ENCODE assay signal across 15 mouse cellular contexts in the genomic region with DNA sequence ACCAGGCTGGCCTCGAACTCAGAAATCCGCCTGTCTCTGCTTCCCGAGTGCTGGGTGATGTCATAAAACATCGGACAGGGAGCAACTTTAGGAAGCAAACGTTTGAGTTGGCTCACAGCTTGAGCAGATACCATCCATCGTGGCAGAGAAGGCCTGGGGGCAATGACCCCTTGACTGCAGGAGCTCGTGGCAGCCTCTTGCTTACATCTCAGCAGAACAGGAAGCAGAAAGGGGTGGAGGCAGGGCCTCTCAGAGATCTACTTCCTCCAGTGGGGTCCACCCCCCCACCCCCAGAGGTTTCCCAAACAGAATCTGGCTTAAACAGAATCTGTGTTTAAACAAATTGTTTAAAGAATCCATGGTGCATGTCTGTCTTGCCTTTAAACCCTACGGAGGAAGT. TPM values are rescaled to one million over a fixed set of nuclear protein-coding genes. Genes with fewer than 3 reads are reported as not detected.
DNase-seq lines count a peak whose midpoint lies in the region; ATAC-seq and TF ChIP-seq lines count a peak whose summit lies in the region.
"Had no signal": no experiment of that assay in that cellular context is flagged by ENCODE, and none has a peak within 500 bp of the region (broad histone marks: within the 10 kb centered on the region; RNA-seq: fewer than 3 reads in every experiment).

No protein-coding gene starts in this region.

- DNase-seq in heart, embryonic 10.5 days (ENCODE audit: low spot score) = no peak
- no peak for DNase-seq in heart, adult 18-20 months
- no peak for DNase-seq in kidney, postnatal 0 days (ENCODE audit: low spot score)
- no peak for DNase-seq in kidney, adult 9 months
- peak; percentile 51 for DNase-seq in CH12.LX (ENCODE audit: extremely low read depth)
- no peak for DNase-seq in limb, embryonic 10.5 days (ENCODE audit: low spot score)
- DNase-seq in thymus, postnatal 25 days = no peak
- DNase-seq in layer of hippocampus, postnatal 14 days (ENCODE audit: low spot score in 2 of 2) = no peak
- DNase-seq: adrenal gland, adult 8-10 months; cerebellum, postnatal 10 days; liver, embryonic 13.5 days; right cerebral cortex, adult 18-20 months had no signal

- H3K27ac ChIP-seq in heart, embryonic 10.5 days = peak overlapping the region; percentile 69; the same call in 1 of the 2 replicates
- H3K27ac ChIP-seq in kidney, postnatal 0 days = peak overlapping the region; percentile 78
- peak overlapping the region; percentile 78 for H3K27ac ChIP-seq in CH12.LX (ENCODE audit: insufficient read depth, low read depth)
- peak overlapping the region; percentile 77 for H3K27ac ChIP-seq in limb, embryonic 10.5 days
- H3K27ac ChIP-seq: heart, embryonic 15.5 days; liver, embryonic 13.5 days had no signal

- H3K9ac ChIP-seq in kidney, postnatal 0 days (ENCODE audit: low read depth, low read length) = no peak overlapping the region
- H3K9ac ChIP-seq in CH12.LX (ENCODE audit: insufficient read depth, low read depth) = no peak overlapping the region
- H3K9ac ChIP-seq: heart, embryonic 15.5 days; liver, embryonic 13.5 days had no signal

- in situ Hi-C loops in CH12.LX (cut with MboI; ENCODE audit: low pct_ligation_motif_present, low pct_unique_long_range_greater_than_20kb, low sequenced_read_pairs) = no loop called here

- no peaks in the 10 kb centered on the region for H3K36me3 ChIP-seq in heart, embryonic 10.5 days
- H3K36me3 ChIP-seq in kidney, postnatal 0 days (ENCODE audit: insufficient read depth, low read length) = no peaks in the 10 kb centered on the region
- H3K36me3 ChIP-seq in CH12.LX (replicated peaks in 1 of 2; ENCODE audit: control insufficient read depth in 1 of 2, insufficient read depth in 1 of 2, low read length in 1 of 2) = no peaks in the 10 kb centered on the region
- H3K36me3 ChIP-seq in limb, embryonic 10.5 days = no peaks in the 10 kb centered on the region
- H3K36me3 ChIP-seq: heart, embryonic 15.5 days; liver, embryonic 13.5 days had no signal

- 65% methylated on average over 8 of the region's 8 CpGs for WGBS in heart, embryonic 10.5 days
- 57% methylated on average over 8 of the region's 8 CpGs for WGBS in kidney, postnatal 0 days
- whole genome bisulfite sequencing in limb, embryonic 10.5 days = 66% methylated on average over 8 of the region's 8 CpGs

- dilution Hi-C loops in CH12.LX (cut with MboI; ENCODE audit: extremely low pct_ligation_motif_present, extremely low pct_unique_long_range_greater_than_20kb, low sequenced_read_pairs) = no loop called here

- no peak for TF ChIP-seq CTCF in kidney, postnatal 0 days (IDR thresholded peaks at IDR 0.05; ENCODE audit: low read depth)
- no peak for TF ChIP-seq CTCF in CH12.LX (conservative IDR thresholded peaks at IDR 0.05 in 1 of 2, IDR thresholded peaks at IDR 0.05 in 1 of 2; ENCODE audit: low read depth in 2 of 2, low read length in 2 of 2)

- no peak overlapping the region for H3K4me3 ChIP-seq in heart, embryonic 10.5 days
- no peak overlapping the region for H3K4me3 ChIP-seq in kidney, postnatal 0 days (replicated peaks; ENCODE audit: low read depth, low read length)
- peak overlapping the region in 1 of 3 experiments; percentile 19 for H3K4me3 ChIP-seq in CH12.LX (replicated peaks in 1 of 3; ENCODE audit: low read depth in 2 of 3, low read length in 2 of 3, poor library complexity in 1 of 3)
- no peak overlapping the region for H3K4me3 ChIP-seq in limb, embryonic 10.5 days
- H3K4me3 ChIP-seq: heart, embryonic 15.5 days; liver, embryonic 13.5 days had no signal

- H3K4me2 ChIP-seq in kidney, postnatal 0 days (ENCODE audit: low read length) = no peak overlapping the region
- no peak overlapping the region for H3K4me2 ChIP-seq in CH12.LX (ENCODE audit: insufficient read depth, low read depth, poor library complexity, severe bottlenecking)
- H3K4me2 ChIP-seq: heart, embryonic 15.5 days; liver, embryonic 13.5 days had no signal

- no peaks in the 10 kb centered on the region for H3K79me2 ChIP-seq in CH12.LX (replicated peaks; ENCODE audit: control insufficient read depth, extremely low read depth, insufficient read depth, poor library complexity, severe bottlenecking)

- no peak for TF ChIP-seq POLR2A in CH12.LX (IDR thresholded peaks at IDR 0.05; ENCODE audit: low read depth, low read length)

- ATAC-seq in kidney, postnatal 0 days (replicated peaks; ENCODE audit: low FRiP score, low read depth) = no peak
- ATAC-seq: forebrain, embryonic 14.5 days had no signal

- H3K9me3 ChIP-seq in heart, embryonic 10.5 days = no peaks in the 10 kb centered on the region
- H3K9me3 ChIP-seq in kidney, postnatal 0 days (replicated peaks; ENCODE audit: low read length) = no peaks in the 10 kb centered on the region
- no peaks in the 10 kb centered on the region for H3K9me3 ChIP-seq in CH12.LX (replicated peaks; ENCODE audit: low read length)
- no peaks in the 10 kb centered on the region for H3K9me3 ChIP-seq in limb, embryonic 10.5 days (replicated peaks)
- H3K9me3 ChIP-seq: heart, embryonic 15.5 days; liver, embryonic 13.5 days had no signal

- peaks cover 23% of the 10 kb centered on the region for H3K4me1 ChIP-seq in heart, embryonic 10.5 days
- peaks cover 13% of the 10 kb centered on the region for H3K4me1 ChIP-seq in kidney, postnatal 0 days (replicated peaks; ENCODE audit: insufficient read depth, low read length)
- peaks cover 25 to 37% of the 10 kb centered on the region in 2 experiments for H3K4me1 ChIP-seq in CH12.LX (ENCODE audit: control insufficient read depth in 1 of 2, insufficient read depth in 2 of 2)
- H3K4me1 ChIP-seq in limb, embryonic 10.5 days = peaks cover 31% of the 10 kb centered on the region

- H3K27me3 ChIP-seq in heart, embryonic 10.5 days (ENCODE audit: insufficient read depth, poor library complexity, severe bottlenecking) = no peaks in the 10 kb centered on the region
- no peaks in the 10 kb centered on the region for H3K27me3 ChIP-seq in kidney, postnatal 0 days (ENCODE audit: insufficient read depth, low read length)
- no peaks in the 10 kb centered on the region for H3K27me3 ChIP-seq in CH12.LX (replicated peaks)
- H3K27me3 ChIP-seq in limb, embryonic 10.5 days (ENCODE audit: low read depth, poor library complexity, severe bottlenecking) = no peaks in the 10 kb centered on the region
- H3K27me3 ChIP-seq: heart, embryonic 15.5 days; liver, embryonic 13.5 days had no signal

- TF ChIP-seq RAD21 in CH12.LX (IDR thresholded peaks at IDR 0.05; ENCODE audit: low read depth, low read length) = no peak

- TF ChIP-seq EP300 in CH12.LX (IDR thresholded peaks at IDR 0.05; ENCODE audit: low read length) = no peak

TF ChIP-seq in CH12.LX, 34 proteins besides CTCF, POLR2A, EP300 and RAD21:
- TF ChIP-seq ELF1 (IDR thresholded peaks at IDR 0.05; ENCODE audit: low read depth, low read length) = 0 out of 2 replicates have a peak, but pooled peaks have one; percentile 9
- no peak for TF ChIP-seq BHLHE40 (IDR thresholded peaks at IDR 0.05; ENCODE audit: low read depth, low read length)
- no peak for TF ChIP-seq NELFE (IDR thresholded peaks at IDR 0.05; ENCODE audit: low read depth, low read length)
- no peak for TF ChIP-seq USF2 (conservative IDR thresholded peaks at IDR 0.05; ENCODE audit: low read depth, low read length)

RNA-seq across cellular contexts. Expression of gene Dclk3, which starts 20.6 kb away (rescaled TPM):
- 1.6 and 2.5 TPM in 2 replicates for polyA plus RNA-seq in heart, embryonic 10.5 days (2016; fragmentation: Nextera tagmentation; extraction: Ambion mirVana)
- total RNA-seq in heart, adult 18-20 months (2021) = under 1 TPM; 0.07 to 0.36 TPM
- 8.6 and 9.0 TPM in 2 replicates for polyA plus RNA-seq in kidney, postnatal 0 days (2015; fragmentation: Nextera tagmentation; extraction: Ambion mirVana)
- total RNA-seq in CH12.LX (2012; rRNA removed) = 0.59 and 1.1 TPM in 2 replicates
- total RNA-seq in CH12.LX (2014; rRNA removed) = 0.12 and 0.17 TPM in 2 replicates
- polyA plus RNA-seq in CH12.LX (2012; ENCODE audit: insufficient read length, low read depth) = 0.26 and 0.33 TPM in 2 replicates
- 0.20 and 0.31 TPM in 2 replicates for polyA plus RNA-seq in limb, embryonic 10.5 days (2016; fragmentation: Nextera tagmentation; extraction: Ambion mirVana)
- 1 to 10 TPM; 6.7 to 7.9 TPM for total RNA-seq in layer of hippocampus, postnatal 14 days (2021)
- total RNA-seq: megakaryocyte-erythroid progenitor cell, adult 5-6 weeks had no signal
- polyA plus RNA-seq: liver, embryonic 13.5 days had no signal
